Mouse (Mus musculus) activated CD4-positive, CD25-positive, alpha-beta regulatory T cell, adult 4 months (primary cell): ENCODE measurements around the gene Ddit4l. TPM values are rescaled to one million over a fixed set of nuclear protein-coding genes. Genes with fewer than 3 reads are reported as not detected.
"Not testable (repeated sequence)": the region's sequence is repeated elsewhere in the genome, so short reads cannot be mapped to it uniquely, and the experiment has no call there.

Experiments used
- ATAC-seq: one replicate; pipeline ENCODE4 v1.8.0; 2017
- polyA plus RNA-seq, 2 experiments: library from polyadenylated mRNA; unstranded; fragments of 100-300 nt; shearing (Covaris generic); gene quantifications; one replicate each; pipeline ENCODE4 v1.2.1; 2017

Ddit4l gene
- under 1 TPM in 1 of 2 experiments, not detected in 1; 0.60 TPM for polyA plus RNA-seq

DNA sequence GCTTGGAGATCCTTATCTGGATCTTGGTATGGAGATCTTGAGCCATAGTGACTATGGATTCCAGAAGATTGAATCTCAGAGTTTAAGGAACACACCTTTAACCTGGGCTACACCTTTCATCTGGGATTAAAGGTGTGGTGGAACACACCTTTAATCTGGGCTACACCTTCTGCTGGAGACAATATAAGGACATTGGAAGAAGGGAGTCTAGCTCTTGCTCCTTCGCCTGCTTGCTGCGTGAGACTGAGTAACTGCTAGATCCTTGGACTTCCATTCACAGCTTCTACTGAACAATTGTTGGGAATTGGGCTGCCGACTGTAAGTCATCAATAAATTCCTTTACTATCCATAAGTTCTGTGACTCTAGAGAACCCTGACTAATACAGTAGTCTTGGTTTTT, at the start of gene Ddit4l:
Gene Ddit4l, plus strand, starts transcription at position 301 of the 400 bp plus-strand sequence.
- not testable (repeated sequence) for ATAC-seq

DNA sequence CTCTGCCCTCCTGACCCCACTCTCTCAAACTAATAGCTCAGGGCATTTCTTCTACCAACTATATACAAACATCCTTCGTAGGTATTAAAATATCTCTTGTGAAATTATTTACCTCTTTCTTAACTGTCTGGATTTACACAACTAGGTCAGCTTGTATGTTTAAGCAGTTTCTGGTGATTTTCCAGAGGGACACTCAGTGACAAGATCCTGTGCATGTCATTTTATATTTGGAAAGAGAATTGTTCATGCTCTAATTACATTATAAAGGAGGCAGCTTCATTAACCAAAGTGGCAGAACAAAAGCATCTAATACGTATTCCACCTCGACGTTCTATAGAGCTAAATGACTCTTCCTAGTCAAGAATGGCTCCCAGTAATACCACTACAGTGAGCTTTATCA, 45.3 kb upstream of the Ddit4l start:
- ATAC-seq, result no peak

GRCm38 (mm10) chr3:137586376-137586969, 34.9 kb upstream of the Ddit4l start:
- ATAC-seq, result no peak

GRCm38 (mm10) chr3:137589811-137590210, 31.6 kb upstream of the Ddit4l start:
- ATAC-seq, result no peak

DNA sequence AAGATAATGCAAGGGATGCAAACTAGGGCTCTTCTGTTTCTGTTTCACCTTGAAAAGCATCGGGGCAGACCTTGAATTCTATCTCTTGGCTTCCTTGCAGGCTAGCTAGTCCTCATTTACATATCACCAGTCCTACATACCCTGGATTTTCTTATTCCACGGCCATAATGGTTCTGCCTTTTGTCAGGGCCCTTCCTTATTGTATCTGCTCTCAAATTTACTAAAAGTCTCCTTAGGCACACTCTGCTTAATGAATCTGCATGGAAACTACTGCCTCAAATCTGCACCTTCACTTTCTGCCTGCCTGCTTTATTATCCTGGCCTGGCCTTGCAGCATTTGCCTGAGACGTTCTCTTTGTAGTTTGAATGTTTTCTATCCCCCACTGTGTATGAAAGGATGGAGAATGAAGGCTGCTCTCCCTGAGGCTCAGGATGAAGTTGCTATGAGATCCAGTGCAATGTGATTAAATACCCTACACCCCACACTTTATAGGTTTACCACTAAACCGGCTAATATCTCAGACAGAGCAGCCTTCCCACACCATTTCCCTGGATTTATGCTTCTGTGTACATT, 27.0 kb upstream of the Ddit4l start:
- ATAC-seq, result no peak

DNA sequence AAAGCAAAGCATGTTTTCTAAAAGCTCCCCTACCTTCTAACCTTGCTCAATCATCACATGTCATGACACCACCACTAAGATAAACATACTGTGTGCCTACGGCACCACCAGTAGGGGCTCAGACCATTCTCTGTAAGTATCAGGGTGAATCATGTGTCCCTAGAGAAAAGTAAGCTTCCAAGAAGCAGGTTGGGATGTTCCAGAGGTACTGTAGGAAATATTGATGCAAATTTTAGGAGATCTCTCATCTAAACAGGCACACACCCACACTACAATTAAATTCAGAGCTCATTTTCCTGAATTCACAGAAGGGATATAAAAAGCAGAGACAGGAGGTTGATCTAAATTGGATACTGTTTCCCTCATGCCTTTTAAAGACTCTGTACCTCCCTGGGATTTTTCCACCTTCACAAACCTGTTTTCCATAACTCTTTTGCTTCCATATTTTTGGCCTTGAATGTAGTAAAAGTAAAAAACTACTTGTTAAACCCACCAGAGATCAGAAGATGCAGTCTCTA, 12.4 kb upstream of the Ddit4l start:
- no peak for ATAC-seq

- ATAC-seq, result peak; percentile 79
These were observed 10.8 kb upstream of the Ddit4l start for GRCm38 (mm10) chr3:137610457-137611109.

GRCm38 (mm10) chr3:137611110-137611857, 10.1 kb upstream of the Ddit4l start:
- ATAC-seq, result peak; percentile 74

DNA sequence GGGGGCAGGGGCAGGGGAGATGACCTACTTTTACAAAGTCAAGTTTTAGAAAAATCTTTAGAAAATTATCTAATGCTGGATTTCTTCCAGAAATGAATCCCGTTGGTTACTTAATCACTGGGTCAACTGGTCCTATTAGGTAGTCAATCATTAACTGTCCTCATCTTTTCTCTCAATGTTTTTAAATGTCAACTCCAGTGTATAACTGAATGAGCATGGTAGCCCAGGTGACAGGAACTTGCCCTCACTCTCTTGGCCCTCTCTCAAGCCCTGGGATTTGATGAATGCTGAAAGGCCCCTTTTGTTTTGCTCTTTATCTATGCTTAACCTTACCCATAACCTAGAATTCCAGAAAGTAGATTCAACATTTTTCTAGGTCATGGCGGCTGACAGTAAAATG, 9.4 kb upstream of the Ddit4l start:
- no peak for ATAC-seq

DNA sequence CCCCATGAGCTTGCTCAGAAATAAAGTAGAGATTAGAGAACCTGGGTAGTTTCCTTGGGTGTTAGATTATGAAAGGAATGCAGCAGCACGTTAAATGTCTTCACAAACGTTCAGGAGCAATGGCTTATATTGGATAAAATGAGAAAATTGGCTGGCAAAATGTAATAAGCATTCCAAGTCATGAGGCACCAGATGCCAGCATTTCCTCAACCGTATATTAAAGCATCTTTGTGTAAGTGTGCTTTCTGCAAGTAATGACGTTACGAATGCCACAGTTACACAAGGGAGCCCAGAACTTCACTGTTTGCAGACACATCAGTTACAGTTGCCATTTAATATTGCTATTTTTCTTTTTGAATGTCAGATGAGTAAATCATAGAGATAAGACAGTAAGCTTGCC, 872 bp upstream of the Ddit4l start:
- no peak for ATAC-seq

GRCm38 (mm10) chr3:137622091-137622490, 679 bp downstream of the Ddit4l start:
- no peak for ATAC-seq

DNA sequence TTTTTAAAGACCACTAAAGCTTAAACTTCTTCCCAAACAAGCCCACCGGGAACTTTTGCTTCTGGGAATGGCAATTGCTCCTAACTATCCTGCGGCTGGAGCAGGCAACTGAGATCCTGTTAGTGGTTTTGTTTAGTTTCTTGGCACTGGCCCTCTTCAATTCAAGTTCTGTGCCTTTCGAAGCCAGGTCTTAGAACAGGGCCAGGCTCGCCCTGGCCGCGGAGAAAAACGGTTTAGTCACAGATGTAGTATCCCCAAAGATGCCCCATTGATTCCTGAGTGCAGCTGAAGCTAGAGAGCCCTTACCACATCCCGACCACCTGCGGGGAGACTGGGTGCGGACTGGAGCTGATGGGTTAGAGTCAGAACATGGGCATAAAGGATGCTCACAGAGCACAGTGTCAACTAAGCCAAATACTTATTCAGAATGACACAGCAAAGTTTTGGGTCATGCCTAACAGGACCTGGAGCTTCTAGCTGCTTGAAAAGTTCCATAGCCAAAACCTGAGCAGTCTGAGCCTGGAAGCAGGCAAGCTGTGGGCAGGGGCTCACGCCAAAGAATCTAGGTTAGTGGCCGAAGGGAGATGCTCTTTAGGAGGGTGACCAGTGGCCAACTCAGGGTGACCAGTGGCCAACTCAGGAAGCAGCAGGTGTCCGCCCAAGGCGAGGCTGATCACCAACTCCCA, 1.6 kb downstream of the Ddit4l start:
- ATAC-seq, result no peak

- no peak for ATAC-seq
These were observed 2.4 kb downstream of the Ddit4l start for GRCm38 (mm10) chr3:137623581-137624362.

DNA sequence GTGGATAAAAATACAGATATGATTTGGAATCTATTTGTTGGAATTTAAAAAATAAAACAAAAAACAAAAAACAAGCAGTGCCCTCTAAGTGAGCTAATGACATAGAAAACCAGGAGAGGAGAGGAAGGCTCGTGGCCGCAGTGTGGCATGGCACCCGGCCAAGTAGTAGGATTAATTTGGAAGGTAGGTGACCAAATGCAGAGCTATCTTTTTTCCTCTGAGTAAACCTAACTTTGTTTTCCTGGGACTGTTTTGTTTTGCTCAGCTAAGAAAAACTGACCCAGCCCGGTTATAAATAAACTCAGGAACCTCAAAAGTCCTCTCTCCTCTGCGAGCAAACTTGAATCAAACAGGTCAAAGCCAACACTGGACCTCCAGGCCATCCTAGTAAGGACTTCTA, 3.6 kb downstream of the Ddit4l start:
- no peak for ATAC-seq

- ATAC-seq, result no peak
These were observed 12.3 kb downstream of the Ddit4l start for GRCm38 (mm10) chr3:137633726-137634125.

- no peak for ATAC-seq
These were observed 15.2 kb downstream of the Ddit4l start for GRCm38 (mm10) chr3:137636571-137636970.

- ATAC-seq, result no peak
These were observed 19.8 kb downstream of the Ddit4l start for GRCm38 (mm10) chr3:137641238-137641637.

DNA sequence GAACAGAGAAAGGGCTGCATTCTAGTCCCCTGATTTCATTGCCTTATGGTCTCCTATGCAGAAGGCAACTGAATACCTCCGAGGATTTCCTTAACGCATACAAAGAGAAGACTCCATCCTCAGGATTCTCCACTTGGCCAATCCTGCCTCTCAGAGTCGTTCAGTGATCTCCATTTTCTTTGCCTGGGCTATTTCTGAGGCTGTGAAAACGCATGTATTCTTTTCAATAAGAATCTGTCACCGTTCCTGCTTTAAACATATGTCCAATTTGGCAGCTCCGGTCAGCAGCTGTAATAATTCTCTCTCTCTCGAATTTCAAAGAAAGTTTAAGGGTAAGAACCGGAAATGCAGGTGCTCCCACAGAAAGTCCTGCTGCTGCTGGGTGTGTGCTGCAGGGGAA, 20.7 kb downstream of the Ddit4l start:
- ATAC-seq, result no peak

DNA sequence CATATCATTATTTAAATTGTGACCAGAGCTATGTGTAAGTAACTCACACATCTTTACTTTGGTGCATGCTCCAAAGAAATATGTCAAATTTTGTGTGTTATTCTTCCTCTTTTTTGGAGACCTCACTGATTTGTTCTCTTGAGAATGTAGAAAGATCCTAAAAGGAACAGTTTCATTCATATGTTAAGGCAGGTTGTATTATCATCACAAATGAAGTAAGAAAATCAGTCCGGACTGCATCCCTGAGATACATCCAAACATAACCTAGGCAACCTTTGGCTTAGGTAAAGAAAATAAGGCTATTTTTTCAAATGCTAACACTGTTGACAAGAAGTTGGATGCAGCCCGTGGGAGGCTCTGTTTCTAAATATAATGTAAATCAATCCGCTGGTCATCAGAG, 21.2 kb downstream of the Ddit4l start:
- no peak for ATAC-seq

- no peak for ATAC-seq
These were observed 22.7 kb downstream of the Ddit4l start for GRCm38 (mm10) chr3:137644081-137644480.

DNA sequence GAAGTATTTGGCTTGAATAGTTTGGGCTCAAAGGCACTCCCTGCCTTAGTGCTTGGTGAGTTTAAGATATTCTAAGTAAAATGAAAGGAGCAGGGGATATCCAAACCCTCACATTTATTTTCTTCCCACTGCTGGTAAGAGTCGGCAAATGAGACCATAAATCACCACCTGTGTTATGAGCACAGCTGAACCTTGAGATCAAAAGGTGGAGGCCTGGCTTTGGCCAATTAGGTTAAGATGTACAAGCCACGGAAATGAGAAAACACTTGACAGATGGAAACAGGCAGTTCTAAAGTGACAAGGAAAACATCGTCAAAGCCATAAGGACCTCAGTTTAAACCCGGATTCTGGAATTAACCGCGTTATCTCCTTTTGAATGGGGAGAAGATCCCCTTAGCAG, 23.5 kb downstream of the Ddit4l start:
- ATAC-seq, result no peak
